Mouse (Mus musculus) liver, embryonic 15.5 days (tissue): ENCODE data around the gene Klhdc1. TPM values are rescaled to one million over a fixed set of nuclear protein-coding genes. Genes with fewer than 3 reads are reported as not detected.

Experiments used
- ATAC-seq: fragments of 200-750 bp; cut with Nextera tagmentation; 2 replicates; pipeline ENCODE4 v1.8.0; 2017; ENCODE audit warnings: moderate number of reproducible peaks, mild to moderate bottlenecking, moderate library complexity; ENCODE audit not compliant: insufficient read depth
- H3K27ac ChIP-seq: fragments of 300-500 bp; sonication (generic); replicated peaks from 2 replicates; pipeline ENCODE4 v1.5.1; 2015; ENCODE audit warnings: mild to moderate bottlenecking, inconsistent platforms
- H3K27me3 ChIP-seq: fragments of 300-500 bp; sonication (generic); 2 replicates; pipeline ENCODE4 v1.6.1; 2015; ENCODE audit warnings: mild to moderate bottlenecking, inconsistent platforms
- H3K36me3 ChIP-seq: fragments of 300-500 bp; sonication (generic); replicated peaks from 2 replicates; pipeline ENCODE4 v1.6.1; 2015; ENCODE audit warnings: moderate library complexity, mild to moderate bottlenecking, inconsistent platforms
- H3K4me1 ChIP-seq: fragments of 300-500 bp; sonication (generic); replicated peaks from 2 replicates; pipeline ENCODE4 v1.6.1; 2015; ENCODE audit warnings: inconsistent platforms
- H3K4me2 ChIP-seq: fragments of 300-500 bp; sonication (generic); 2 replicates; pipeline ENCODE4 v1.6.1; 2015; ENCODE audit warnings: moderate library complexity, mild to moderate bottlenecking, inconsistent platforms
- H3K4me3 ChIP-seq: fragments of 300-500 bp; sonication (generic); replicated peaks from 2 replicates; pipeline ENCODE4 v1.5.1; 2015; ENCODE audit warnings: mild to moderate bottlenecking, inconsistent platforms
- H3K9ac ChIP-seq: fragments of 300-500 bp; sonication (generic); 2 replicates; pipeline ENCODE4 v1.6.1; 2015; ENCODE audit warnings: moderate library complexity, mild to moderate bottlenecking, inconsistent platforms
- H3K9me3 ChIP-seq: fragments of 300-500 bp; sonication (generic); replicated peaks from 2 replicates; pipeline ENCODE4 v1.6.1; 2016; ENCODE audit warnings: inconsistent platforms
- WGBS: fragments of 180-500 bp; shearing (Covaris S2); methylation state at CpG from one replicate; pipeline ENCODE4 v1.1.7; 2015; ENCODE audit warnings: mixed read lengths; ENCODE audit not compliant: insufficient replicate concordance; 5-methylcytosine and 5-hydroxymethylcytosine counted together
- polyA plus RNA-seq: library from polyadenylated mRNA; unstranded; fragments of >200 nt; fragmentation: Nextera tagmentation; extraction: Ambion mirVana; gene quantifications from 2 replicates; pipeline ENCODE4 v1.2.1, GENCODE M21; 2015

Gene Klhdc1
- 1.9 and 2.1 TPM in 2 replicates for polyA plus RNA-seq

- 53% methylated on average over 6 of the region's 6 CpGs for WGBS
- Histone ChIP-seq H3K27me3 (peaks cover 18% of the 10 kb centered on the region; the same call in 1 of the 2 replicates), H3K4me2 (peak within 1 kb of the TSS; percentile 98), H3K36me3 (no peaks in the 10 kb centered on the region), H3K9ac (peak within 1 kb of the TSS; percentile 69), H3K4me1 (peaks cover 20% of the 10 kb centered on the region), H3K27ac (peak within 1 kb of the TSS; percentile 45; the same call in 1 of the 2 replicates), H3K9me3 (no peaks in the 10 kb centered on the region), H3K4me3 (peak within 1 kb of the TSS; percentile 72)
- no peak for ATAC-seq
Measured at GRCm38 (mm10) chr12:69240876-69241275, at the start of gene Klhdc1. TSS of gene Klhdc1 (plus strand) at chr12:69241176.

- no peak for ATAC-seq
- Histone ChIP-seq H3K9me3 (no peaks in the 10 kb centered on the region), H3K4me3 (no peak overlapping the region), H3K36me3 (peaks cover 55% of the 10 kb centered on the region), H3K4me2 (no peak overlapping the region), H3K4me1 (peaks cover 29% of the 10 kb centered on the region), H3K27ac (no peak overlapping the region), H3K9ac (no peak overlapping the region), H3K27me3 (no peaks in the 10 kb centered on the region)
- 67% methylated on average over 5 of the region's 5 CpGs for WGBS
Measured at GRCm38 (mm10) chr12:69191396-69191795, 49.6 kb upstream of the Klhdc1 start.

- no peak overlapping the region for H3K9ac ChIP-seq
- ATAC-seq = no peak
- WGBS = 83% methylated on average over 2 of the region's 2 CpGs
- no peak overlapping the region for H3K4me2 ChIP-seq
- no peaks in the 10 kb centered on the region for H3K27me3 ChIP-seq
- no peak overlapping the region for H3K4me3 ChIP-seq
- H3K4me1 ChIP-seq = peaks cover 20% of the 10 kb centered on the region
- no peak overlapping the region for H3K27ac ChIP-seq
- no peaks in the 10 kb centered on the region for H3K9me3 ChIP-seq
- H3K36me3 ChIP-seq = peaks cover 48% of the 10 kb centered on the region
Measured at GRCm38 (mm10) chr12:69192637-69193036, 48.3 kb upstream of the Klhdc1 start.

- Histone ChIP-seq H3K9ac (peak within 1 kb of the TSS; percentile 96), H3K4me1 (peaks cover 37% of the 10 kb centered on the region), H3K9me3 (no peaks in the 10 kb centered on the region), H3K27me3 (no peaks in the 10 kb centered on the region), H3K27ac (peak within 1 kb of the TSS; percentile 83), H3K4me2 (peak within 1 kb of the TSS; percentile 99), H3K4me3 (peak within 1 kb of the TSS; percentile 99), H3K36me3 (peaks cover 36% of the 10 kb centered on the region)
- peak; percentile 72 for ATAC-seq
- WGBS = under 1% methylated on average over 75 of the region's 75 CpGs
Measured at GRCm38 (mm10) chr12:69196444-69197377, 44.3 kb upstream of the Klhdc1 start, which contains the start of gene Gm49383. TSS of gene Gm49383 (minus strand) at chr12:69197104.

GRCm38 (mm10) chr12:69197378-69198163 lies 43.4 kb upstream of the Klhdc1 start:
- WGBS = under 1% methylated on average over 94 of the region's 94 CpGs

GRCm38 (mm10) chr12:69198164-69198535 lies 42.8 kb upstream of the Klhdc1 start, which contains the start of gene Dnaaf2:
TSS of gene Dnaaf2 (minus strand) at chr12:69198429.
- under 1% methylated on average over 18 of the region's 18 CpGs for WGBS
- H3K4me3 ChIP-seq = peak within 1 kb of the TSS; percentile 99
- peak; percentile 27 for ATAC-seq
- H3K27ac ChIP-seq = peak within 1 kb of the TSS; percentile 83
- H3K36me3 ChIP-seq = peaks cover 37% of the 10 kb centered on the region
- peak within 1 kb of the TSS; percentile 99 for H3K4me2 ChIP-seq
- no peaks in the 10 kb centered on the region for H3K27me3 ChIP-seq
- H3K9ac ChIP-seq = peak within 1 kb of the TSS; percentile 96
- H3K9me3 ChIP-seq = no peaks in the 10 kb centered on the region
- H3K4me1 ChIP-seq = peaks cover 33% of the 10 kb centered on the region

More at GRCm38 (mm10) chr12:69197378-69198163, 43.4 kb upstream of the Klhdc1 start:
- peak overlapping the region; percentile 99 for H3K4me3 ChIP-seq
- H3K9ac ChIP-seq = peak overlapping the region; percentile 96
- ATAC-seq = peak; percentile 81
- no peaks in the 10 kb centered on the region for H3K27me3 ChIP-seq
- H3K27ac ChIP-seq = peak overlapping the region; percentile 83
- peaks cover 36% of the 10 kb centered on the region for H3K4me1 ChIP-seq
- peaks cover 36% of the 10 kb centered on the region for H3K36me3 ChIP-seq
- H3K4me2 ChIP-seq = peak overlapping the region; percentile 99
- H3K9me3 ChIP-seq = no peaks in the 10 kb centered on the region

- H3K4me1 ChIP-seq = peaks cover 28% of the 10 kb centered on the region
- no peak overlapping the region for H3K9ac ChIP-seq
- H3K4me2 ChIP-seq = peak overlapping the region; percentile 99
Measured at GRCm38 (mm10) chr12:69198985-69199384, 42.0 kb upstream of the Klhdc1 start.

GRCm38 (mm10) chr12:69204052-69204833 lies 36.7 kb upstream of the Klhdc1 start, which contains the start of gene Gm49384:
TSS of gene Gm49384 (minus strand) at chr12:69204267.
- H3K9ac ChIP-seq = no peak within 1 kb of the TSS
- no peak for ATAC-seq
- no peak within 1 kb of the TSS for H3K4me3 ChIP-seq
- H3K9me3 ChIP-seq = no peaks in the 10 kb centered on the region
- no peaks in the 10 kb centered on the region for H3K27me3 ChIP-seq
- H3K36me3 ChIP-seq = peaks cover 78% of the 10 kb centered on the region
- WGBS = 80% methylated on average over 16 of the region's 16 CpGs
- no peak within 1 kb of the TSS for H3K27ac ChIP-seq
- no peak within 1 kb of the TSS for H3K4me2 ChIP-seq
- peaks cover 8% of the 10 kb centered on the region for H3K4me1 ChIP-seq

More at GRCm38 (mm10) chr12:69198985-69199384, 42.0 kb upstream of the Klhdc1 start:
- Histone ChIP-seq H3K9me3 (no peaks in the 10 kb centered on the region), H3K27me3 (no peaks in the 10 kb centered on the region), H3K4me3 (peak overlapping the region; percentile 99), H3K36me3 (peaks cover 41% of the 10 kb centered on the region), H3K27ac (no peak overlapping the region)
- ATAC-seq = no peak

- Histone ChIP-seq H3K4me3 (no peak overlapping the region), H3K4me2 (no peak overlapping the region), H3K4me1 (no peaks in the 10 kb centered on the region), H3K27ac (no peak overlapping the region), H3K27me3 (no peaks in the 10 kb centered on the region), H3K36me3 (peaks cover 85% of the 10 kb centered on the region), H3K9ac (no peak overlapping the region), H3K9me3 (no peaks in the 10 kb centered on the region)
- 85% methylated on average over 8 of the region's 8 CpGs for WGBS
- no peak for ATAC-seq
Measured at GRCm38 (mm10) chr12:69207396-69207795, 33.6 kb upstream of the Klhdc1 start.

- no peaks in the 10 kb centered on the region for H3K27me3 ChIP-seq
- no peak overlapping the region for H3K4me3 ChIP-seq
- no peak for ATAC-seq
- H3K27ac ChIP-seq = no peak overlapping the region
- H3K9me3 ChIP-seq = no peaks in the 10 kb centered on the region
- WGBS = 88% methylated on average over 7 of the region's 7 CpGs
- peaks cover 85% of the 10 kb centered on the region for H3K36me3 ChIP-seq
- no peaks in the 10 kb centered on the region for H3K4me1 ChIP-seq
- H3K9ac ChIP-seq = no peak overlapping the region
- H3K4me2 ChIP-seq = no peak overlapping the region
Measured at GRCm38 (mm10) chr12:69207926-69208325, 33.0 kb upstream of the Klhdc1 start.
